Mouse (Mus musculus) intestine, embryonic 16.5 days (tissue): Measurements from ENCODE around the gene Rpl34. TPM values are rescaled to one million over a fixed set of nuclear protein-coding genes. Genes with fewer than 3 reads are reported as not detected.

Experiments used
- ATAC-seq: fragments of 200-750 bp; cut with Nextera tagmentation; 2 replicates; pipeline ENCODE4 v1.8.0; 2017; ENCODE audit warnings: moderate TSS enrichment, moderate library complexity
- H3K27ac ChIP-seq: fragments of 300-500 bp; sonication (generic); 2 replicates; pipeline ENCODE4 v1.5.1; 2014; ENCODE audit warnings: mild to moderate bottlenecking, low read length
- H3K27me3 ChIP-seq: fragments of 300-500 bp; sonication (generic); replicated peaks from 2 replicates; pipeline ENCODE4 v1.6.1; 2014; ENCODE audit warnings: low read length, control low read depth, mixed read lengths; ENCODE audit not compliant: control insufficient read depth, insufficient read depth
- H3K36me3 ChIP-seq: fragments of 300-500 bp; sonication (generic); 2 replicates; pipeline ENCODE4 v1.6.1; 2014; ENCODE audit warnings: low read length, control low read depth; ENCODE audit not compliant: control insufficient read depth, insufficient read depth
- H3K4me1 ChIP-seq: fragments of 300-500 bp; sonication (generic); 2 replicates; pipeline ENCODE4 v1.6.1; 2014; ENCODE audit warnings: low read length, control low read depth, mixed read lengths; ENCODE audit not compliant: control insufficient read depth, insufficient read depth
- H3K4me2 ChIP-seq: fragments of 300-500 bp; sonication (generic); 2 replicates; pipeline ENCODE4 v1.6.1; 2014; ENCODE audit warnings: low read depth, low read length, control low read depth
- H3K4me3 ChIP-seq: fragments of 300-500 bp; sonication (generic); 2 replicates; pipeline ENCODE4 v1.5.1; 2014; ENCODE audit warnings: mild to moderate bottlenecking, low read length
- H3K9ac ChIP-seq: fragments of 300-500 bp; sonication (generic); 2 replicates; pipeline ENCODE4 v1.6.1; 2014; ENCODE audit warnings: low read depth, low read length
- H3K9me3 ChIP-seq: fragments of 300-500 bp; sonication (generic); 2 replicates; pipeline ENCODE4 v1.6.1; 2016; ENCODE audit warnings: low read length, control low read depth; ENCODE audit not compliant: control insufficient read depth
- WGBS: fragments of 180-500 bp; shearing (Covaris S2); extraction: QIAGEN DNeasy Blood & Tissue Kit; methylation state at CpG from one replicate; pipeline ENCODE4 v1.1.7; 2014; 5-methylcytosine and 5-hydroxymethylcytosine counted together
- polyA plus RNA-seq: library from polyadenylated mRNA; unstranded; fragments of >200 nt; fragmentation: Nextera tagmentation; extraction: Ambion mirVana; gene quantifications from 2 replicates; pipeline ENCODE4 v1.2.1, GENCODE M21; 2015

Gene Rpl34
- polyA plus RNA-seq = 753 and 810 TPM in 2 replicates

DNA sequence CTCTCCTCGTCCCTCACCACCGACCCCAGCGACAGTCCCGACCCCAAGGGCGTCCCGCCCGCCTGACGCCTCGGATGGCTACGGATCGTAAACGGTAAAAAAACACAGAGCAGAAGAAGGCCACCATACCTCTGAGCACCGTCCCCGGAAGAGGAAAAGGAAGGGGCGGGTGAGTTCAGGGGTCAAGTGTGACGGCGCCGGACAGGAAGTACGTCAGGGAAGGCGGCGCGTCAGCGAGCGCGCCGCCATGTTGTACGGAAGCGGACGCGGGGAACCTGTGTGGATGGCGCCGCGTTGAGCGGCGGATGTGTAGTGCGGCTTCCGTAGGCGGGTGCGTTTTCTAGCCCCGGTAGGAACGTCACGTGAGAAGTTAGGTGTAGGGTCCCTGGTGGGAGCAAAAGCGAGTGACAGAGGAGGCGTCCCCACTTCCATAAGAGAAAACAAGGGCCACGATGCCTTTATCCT is at the start of gene Rpl34:
Rpl34 (minus strand) TSS at position 210 of the 465 bp plus-strand sequence.
- peak within 1 kb of the TSS; percentile 80 for H3K27ac ChIP-seq
- H3K27me3 ChIP-seq = no peaks in the 10 kb centered on the region
- H3K4me1 ChIP-seq = peaks cover 14% of the 10 kb centered on the region
- H3K9ac ChIP-seq = peak within 1 kb of the TSS; percentile 93
- peak within 1 kb of the TSS; percentile 83 for H3K4me3 ChIP-seq
- under 1% methylated on average over 45 of the region's 45 CpGs for WGBS
- H3K9me3 ChIP-seq = no peaks in the 10 kb centered on the region
- peaks cover 16% of the 10 kb centered on the region for H3K36me3 ChIP-seq
- peak within 1 kb of the TSS; percentile 67 for H3K4me2 ChIP-seq
- ATAC-seq = peak; percentile 99

GRCm38 (mm10) chr3:130768172-130768571 is 38.0 kb upstream of the Rpl34 start:
- Histone ChIP-seq H3K36me3 (no peaks in the 10 kb centered on the region), H3K27ac (no peak overlapping the region), H3K4me3 (no peak overlapping the region), H3K4me2 (no peak overlapping the region), H3K9me3 (no peaks in the 10 kb centered on the region), H3K4me1 (no peaks in the 10 kb centered on the region), H3K9ac (no peak overlapping the region), H3K27me3 (no peaks in the 10 kb centered on the region)
- WGBS = 80% methylated on average over 3 of the region's 3 CpGs
- ATAC-seq = no peak

GRCm38 (mm10) chr3:130764091-130764490 is 33.9 kb upstream of the Rpl34 start:
- no peak for ATAC-seq

GRCm38 (mm10) chr3:130760711-130761435 is 30.7 kb upstream of the Rpl34 start:
- ATAC-seq = no peak
- WGBS = 55% methylated on average over 24 of the region's 24 CpGs
- Histone ChIP-seq H3K27ac (no peak overlapping the region), H3K4me2 (no peak overlapping the region), H3K4me1 (no peaks in the 10 kb centered on the region), H3K27me3 (no peaks in the 10 kb centered on the region), H3K36me3 (no peaks in the 10 kb centered on the region), H3K4me3 (no peak overlapping the region), H3K9ac (no peak overlapping the region), H3K9me3 (no peaks in the 10 kb centered on the region)

More at GRCm38 (mm10) chr3:130764091-130764490, 33.9 kb upstream of the Rpl34 start:
- 75% methylated on average over 5 of the region's 5 CpGs for WGBS
- no peak overlapping the region for H3K4me2 ChIP-seq
- no peaks in the 10 kb centered on the region for H3K4me1 ChIP-seq
- no peak overlapping the region for H3K9ac ChIP-seq
- H3K36me3 ChIP-seq = no peaks in the 10 kb centered on the region
- no peak overlapping the region for H3K27ac ChIP-seq
- H3K4me3 ChIP-seq = no peak overlapping the region
- H3K9me3 ChIP-seq = no peaks in the 10 kb centered on the region
- no peaks in the 10 kb centered on the region for H3K27me3 ChIP-seq

- ATAC-seq = no peak
- WGBS = 78% methylated on average over 15 of the region's 15 CpGs
Observed at GRCm38 (mm10) chr3:130758157-130758841, 28.1 kb upstream of the Rpl34 start.

GRCm38 (mm10) chr3:130757117-130757852 is 27.1 kb upstream of the Rpl34 start:
- Histone ChIP-seq H3K4me2 (no peak overlapping the region), H3K27ac (no peak overlapping the region)

More at GRCm38 (mm10) chr3:130758157-130758841, 28.1 kb upstream of the Rpl34 start:
- Histone ChIP-seq H3K4me2 (no peak overlapping the region), H3K4me3 (no peak overlapping the region), H3K9ac (no peak overlapping the region), H3K27me3 (no peaks in the 10 kb centered on the region), H3K27ac (no peak overlapping the region), H3K36me3 (no peaks in the 10 kb centered on the region), H3K9me3 (no peaks in the 10 kb centered on the region), H3K4me1 (no peaks in the 10 kb centered on the region)

GRCm38 (mm10) chr3:130749206-130749605 is 19.0 kb upstream of the Rpl34 start:
- no peak for ATAC-seq
- Histone ChIP-seq H3K4me3 (no peak overlapping the region), H3K4me2 (no peak overlapping the region), H3K27me3 (no peaks in the 10 kb centered on the region), H3K9ac (no peak overlapping the region), H3K4me1 (no peaks in the 10 kb centered on the region), H3K9me3 (no peaks in the 10 kb centered on the region), H3K36me3 (no peaks in the 10 kb centered on the region), H3K27ac (no peak overlapping the region)
- WGBS = 85% methylated on average over 3 of the region's 3 CpGs

More at GRCm38 (mm10) chr3:130757117-130757852, 27.1 kb upstream of the Rpl34 start:
- H3K4me1 ChIP-seq = no peaks in the 10 kb centered on the region
- no peak overlapping the region for H3K9ac ChIP-seq
- H3K27me3 ChIP-seq = no peaks in the 10 kb centered on the region
- no peak for ATAC-seq
- H3K4me3 ChIP-seq = no peak overlapping the region
- no peaks in the 10 kb centered on the region for H3K9me3 ChIP-seq
- 78% methylated on average over 8 of the region's 8 CpGs for WGBS
- no peaks in the 10 kb centered on the region for H3K36me3 ChIP-seq

GRCm38 (mm10) chr3:130746673-130747619 is 16.7 kb upstream of the Rpl34 start:
- H3K27me3 ChIP-seq = no peaks in the 10 kb centered on the region
- ATAC-seq = no peak
- H3K4me2 ChIP-seq = no peak overlapping the region
- no peaks in the 10 kb centered on the region for H3K36me3 ChIP-seq
- WGBS = 68% methylated on average over 10 of the region's 10 CpGs
- no peak overlapping the region for H3K27ac ChIP-seq
- H3K9me3 ChIP-seq = no peaks in the 10 kb centered on the region
- H3K9ac ChIP-seq = no peak overlapping the region
- no peak overlapping the region for H3K4me3 ChIP-seq
- H3K4me1 ChIP-seq = no peaks in the 10 kb centered on the region
